Mouse (Mus musculus): ENCODE measurements at regions not wholly inside any gene's neighbourhood (a gene's known extent, or its start where the extent isn't known, plus 50 kb on each side); places are given as distances from the start of the nearest gene placed in this dataset.
A peak's percentile ranks its signal among the peaks of the same experiment; 100 is the strongest.

- ATAC-seq (ENCODE audit: low FRiP score, low TSS enrichment), result no peak; the same call in 1 of the 2 replicates
- Histone ChIP-seq H3K27me3 (ENCODE audit: insufficient read depth, low read length) (no peaks in the 10 kb centered on the region), H3K4me3 (ENCODE audit: low read length) (no peak overlapping the region), H3K9me3 (ENCODE audit: low read length) (no peaks in the 10 kb centered on the region), H3K4me2 (replicated peaks; ENCODE audit: low read depth, low read length) (no peak overlapping the region), H3K27ac (ENCODE audit: low read length) (no peak overlapping the region), H3K36me3 (ENCODE audit: insufficient read depth, low read length) (no peaks in the 10 kb centered on the region), H3K9ac (replicated peaks; ENCODE audit: low read length) (no peak overlapping the region), H3K4me1 (ENCODE audit: insufficient read depth, low read length) (peaks cover 12% of the 10 kb centered on the region; the same call in 1 of the 2 replicates)
- WGBS, result 37% methylated on average over 8 of the region's 8 CpGs
Observed at GRCm38 (mm10) chr6:147719539-147719938, 243.9 kb downstream of the Ccdc91 start.

- H3K36me3 ChIP-seq (ENCODE audit: insufficient read depth, low read length), result no peaks in the 10 kb centered on the region
- H3K27ac ChIP-seq (ENCODE audit: low read length), result no peak overlapping the region
- no peak overlapping the region for H3K9ac ChIP-seq (replicated peaks; ENCODE audit: low read length)
- peaks cover 5% of the 10 kb centered on the region; the same call in 1 of the 2 replicates for H3K4me1 ChIP-seq (ENCODE audit: insufficient read depth, low read length)
- WGBS, result 95% methylated on average over 5 of the region's 5 CpGs
- H3K9me3 ChIP-seq (ENCODE audit: low read length), result no peaks in the 10 kb centered on the region
- H3K27me3 ChIP-seq (ENCODE audit: insufficient read depth, low read length), result no peaks in the 10 kb centered on the region
- no peak for ATAC-seq (ENCODE audit: low FRiP score, low TSS enrichment)
- no peak overlapping the region for H3K4me3 ChIP-seq (ENCODE audit: low read length)
- no peak overlapping the region for H3K4me2 ChIP-seq (replicated peaks; ENCODE audit: low read depth, low read length)
Observed at GRCm38 (mm10) chr6:147723336-147723735, 247.7 kb downstream of the Ccdc91 start.

- no peaks in the 10 kb centered on the region for H3K27me3 ChIP-seq (ENCODE audit: insufficient read depth, low read length)
- H3K36me3 ChIP-seq (ENCODE audit: insufficient read depth, low read length), result no peaks in the 10 kb centered on the region
- no peak overlapping the region for H3K27ac ChIP-seq (ENCODE audit: low read length)
- no peak overlapping the region for H3K4me3 ChIP-seq (ENCODE audit: low read length)
- H3K9ac ChIP-seq (replicated peaks; ENCODE audit: low read length), result no peak overlapping the region
- H3K9me3 ChIP-seq (ENCODE audit: low read length), result no peaks in the 10 kb centered on the region
- ATAC-seq (ENCODE audit: low FRiP score, low TSS enrichment), result no peak
- H3K4me2 ChIP-seq (replicated peaks; ENCODE audit: low read depth, low read length), result no peak overlapping the region
- 79% methylated on average over 4 of the region's 4 CpGs for WGBS
- no peaks in the 10 kb centered on the region for H3K4me1 ChIP-seq (ENCODE audit: insufficient read depth, low read length)
Observed at GRCm38 (mm10) chr6:147726987-147727386, 251.4 kb downstream of the Ccdc91 start.

GRCm38 (mm10) chr6:147727644-147728533, 252.3 kb downstream of the Ccdc91 start:
- Histone ChIP-seq H3K4me1 (ENCODE audit: insufficient read depth, low read length) (no peaks in the 10 kb centered on the region), H3K4me3 (ENCODE audit: low read length) (no peak overlapping the region), H3K27ac (ENCODE audit: low read length) (no peak overlapping the region), H3K27me3 (ENCODE audit: insufficient read depth, low read length) (no peaks in the 10 kb centered on the region), H3K9me3 (ENCODE audit: low read length) (no peaks in the 10 kb centered on the region), H3K9ac (replicated peaks; ENCODE audit: low read length) (no peak overlapping the region), H3K36me3 (ENCODE audit: insufficient read depth, low read length) (no peaks in the 10 kb centered on the region), H3K4me2 (replicated peaks; ENCODE audit: low read depth, low read length) (no peak overlapping the region)
- WGBS, result 85% methylated on average over 6 of the region's 6 CpGs
- no peak for ATAC-seq (ENCODE audit: low FRiP score, low TSS enrichment)

GRCm38 (mm10) chr6:147729721-147730120, 254.1 kb downstream of the Ccdc91 start:
- no peak overlapping the region for H3K4me3 ChIP-seq (ENCODE audit: low read length)
- H3K36me3 ChIP-seq (ENCODE audit: insufficient read depth, low read length), result no peaks in the 10 kb centered on the region
- no peaks in the 10 kb centered on the region for H3K27me3 ChIP-seq (ENCODE audit: insufficient read depth, low read length)
- no peak for ATAC-seq (ENCODE audit: low FRiP score, low TSS enrichment)
- H3K9me3 ChIP-seq (ENCODE audit: low read length), result no peaks in the 10 kb centered on the region
- H3K27ac ChIP-seq (ENCODE audit: low read length), result no peak overlapping the region
- no peak overlapping the region for H3K4me2 ChIP-seq (replicated peaks; ENCODE audit: low read depth, low read length)
- H3K4me1 ChIP-seq (ENCODE audit: insufficient read depth, low read length), result no peaks in the 10 kb centered on the region
- H3K9ac ChIP-seq (replicated peaks; ENCODE audit: low read length), result no peak overlapping the region

- Histone ChIP-seq H3K4me3 (ENCODE audit: low read length) (no peak overlapping the region), H3K9ac (replicated peaks; ENCODE audit: low read length) (no peak overlapping the region), H3K4me2 (replicated peaks; ENCODE audit: low read depth, low read length) (no peak overlapping the region), H3K27ac (ENCODE audit: low read length) (no peak overlapping the region), H3K27me3 (ENCODE audit: insufficient read depth, low read length) (no peaks in the 10 kb centered on the region), H3K36me3 (ENCODE audit: insufficient read depth, low read length) (no peaks in the 10 kb centered on the region), H3K9me3 (ENCODE audit: low read length) (no peaks in the 10 kb centered on the region), H3K4me1 (ENCODE audit: insufficient read depth, low read length) (no peaks in the 10 kb centered on the region)
- no peak for ATAC-seq (ENCODE audit: low FRiP score, low TSS enrichment)
- 89% methylated on average over 5 of the region's 5 CpGs for WGBS
Observed at GRCm38 (mm10) chr6:147738621-147739325, 263.1 kb downstream of the Ccdc91 start.

- no peak for ATAC-seq (ENCODE audit: low FRiP score, low TSS enrichment)
- WGBS, result 76% methylated on average over 7 of the region's 7 CpGs
- H3K9ac ChIP-seq (replicated peaks; ENCODE audit: low read length), result no peak overlapping the region
Observed at GRCm38 (mm10) chr6:147741446-147741845, 265.8 kb downstream of the Ccdc91 start.

GRCm38 (mm10) chr6:147744081-147744480, 268.5 kb downstream of the Ccdc91 start:
- 55% methylated on average over 3 of the region's 3 CpGs for WGBS
- Histone ChIP-seq H3K27me3 (ENCODE audit: insufficient read depth, low read length) (no peaks in the 10 kb centered on the region), H3K36me3 (ENCODE audit: insufficient read depth, low read length) (no peaks in the 10 kb centered on the region), H3K9ac (replicated peaks; ENCODE audit: low read length) (no peak overlapping the region), H3K27ac (ENCODE audit: low read length) (no peak overlapping the region), H3K4me1 (ENCODE audit: insufficient read depth, low read length) (peaks cover 5% of the 10 kb centered on the region), H3K9me3 (ENCODE audit: low read length) (no peaks in the 10 kb centered on the region), H3K4me3 (ENCODE audit: low read length) (no peak overlapping the region), H3K4me2 (replicated peaks; ENCODE audit: low read depth, low read length) (no peak overlapping the region)
- 0 out of 2 replicates have a peak, but pooled peaks have one; percentile 21 for ATAC-seq (ENCODE audit: low FRiP score, low TSS enrichment)

More at GRCm38 (mm10) chr6:147741446-147741845, 265.8 kb downstream of the Ccdc91 start:
- no peaks in the 10 kb centered on the region for H3K9me3 ChIP-seq (ENCODE audit: low read length)
- H3K4me1 ChIP-seq (ENCODE audit: insufficient read depth, low read length), result peaks cover 5% of the 10 kb centered on the region
- H3K4me2 ChIP-seq (replicated peaks; ENCODE audit: low read depth, low read length), result no peak overlapping the region
- no peak overlapping the region for H3K4me3 ChIP-seq (ENCODE audit: low read length)
- H3K27ac ChIP-seq (ENCODE audit: low read length), result no peak overlapping the region
- H3K27me3 ChIP-seq (ENCODE audit: insufficient read depth, low read length), result no peaks in the 10 kb centered on the region
- H3K36me3 ChIP-seq (ENCODE audit: insufficient read depth, low read length), result no peaks in the 10 kb centered on the region

GRCm38 (mm10) chr6:147745690-147746089, 270.1 kb downstream of the Ccdc91 start:
- no peak overlapping the region for H3K27ac ChIP-seq (ENCODE audit: low read length)
- H3K9ac ChIP-seq (replicated peaks; ENCODE audit: low read length), result no peak overlapping the region
- no peak overlapping the region for H3K4me3 ChIP-seq (ENCODE audit: low read length)
- no peaks in the 10 kb centered on the region for H3K36me3 ChIP-seq (ENCODE audit: insufficient read depth, low read length)
- H3K4me1 ChIP-seq (ENCODE audit: insufficient read depth, low read length), result peaks cover 5% of the 10 kb centered on the region
- no peaks in the 10 kb centered on the region for H3K27me3 ChIP-seq (ENCODE audit: insufficient read depth, low read length)
- H3K9me3 ChIP-seq (ENCODE audit: low read length), result no peaks in the 10 kb centered on the region
- 37% methylated on average over 2 of the region's 2 CpGs for WGBS
- no peak overlapping the region for H3K4me2 ChIP-seq (replicated peaks; ENCODE audit: low read depth, low read length)
- ATAC-seq (ENCODE audit: low FRiP score, low TSS enrichment), result no peak

- ATAC-seq (ENCODE audit: low FRiP score, low TSS enrichment), result no peak
- H3K9me3 ChIP-seq (ENCODE audit: low read length), result no peaks in the 10 kb centered on the region
- H3K4me2 ChIP-seq (replicated peaks; ENCODE audit: low read depth, low read length), result no peak overlapping the region
- no peaks in the 10 kb centered on the region for H3K27me3 ChIP-seq (ENCODE audit: insufficient read depth, low read length)
- no peaks in the 10 kb centered on the region for H3K36me3 ChIP-seq (ENCODE audit: insufficient read depth, low read length)
- H3K27ac ChIP-seq (ENCODE audit: low read length), result no peak overlapping the region
- H3K9ac ChIP-seq (replicated peaks; ENCODE audit: low read length), result no peak overlapping the region
- peaks cover 5% of the 10 kb centered on the region for H3K4me1 ChIP-seq (ENCODE audit: insufficient read depth, low read length)
- H3K4me3 ChIP-seq (ENCODE audit: low read length), result no peak overlapping the region
Observed at GRCm38 (mm10) chr6:147747945-147748344, 272.3 kb downstream of the Ccdc91 start.

Data from kidney, embryonic 16.5 days (tissue).